Mouse (Mus musculus) intestine, embryonic 16.5 days (tissue): ENCODE data around the gene Rcan2. TPM values are rescaled to one million over a fixed set of nuclear protein-coding genes. Genes with fewer than 3 reads are reported as not detected.
A peak's percentile ranks its signal among the peaks of the same experiment; 100 is the strongest.

ENCODE experiments used
- ATAC-seq: fragments of 200-750 bp; cut with Nextera tagmentation; 2 replicates; pipeline ENCODE4 v1.8.0; 2017; ENCODE audit warnings: moderate TSS enrichment, moderate library complexity
- H3K27ac ChIP-seq: fragments of 300-500 bp; sonication (generic); 2 replicates; pipeline ENCODE4 v1.5.1; 2014; ENCODE audit warnings: mild to moderate bottlenecking, low read length
- H3K27me3 ChIP-seq: fragments of 300-500 bp; sonication (generic); replicated peaks from 2 replicates; pipeline ENCODE4 v1.6.1; 2014; ENCODE audit warnings: low read length, control low read depth, mixed read lengths; ENCODE audit not compliant: control insufficient read depth, insufficient read depth
- H3K36me3 ChIP-seq: fragments of 300-500 bp; sonication (generic); 2 replicates; pipeline ENCODE4 v1.6.1; 2014; ENCODE audit warnings: low read length, control low read depth; ENCODE audit not compliant: control insufficient read depth, insufficient read depth
- H3K4me1 ChIP-seq: fragments of 300-500 bp; sonication (generic); 2 replicates; pipeline ENCODE4 v1.6.1; 2014; ENCODE audit warnings: low read length, control low read depth, mixed read lengths; ENCODE audit not compliant: control insufficient read depth, insufficient read depth
- H3K4me2 ChIP-seq: fragments of 300-500 bp; sonication (generic); 2 replicates; pipeline ENCODE4 v1.6.1; 2014; ENCODE audit warnings: low read depth, low read length, control low read depth
- H3K4me3 ChIP-seq: fragments of 300-500 bp; sonication (generic); 2 replicates; pipeline ENCODE4 v1.5.1; 2014; ENCODE audit warnings: mild to moderate bottlenecking, low read length
- H3K9ac ChIP-seq: fragments of 300-500 bp; sonication (generic); 2 replicates; pipeline ENCODE4 v1.6.1; 2014; ENCODE audit warnings: low read depth, low read length
- H3K9me3 ChIP-seq: fragments of 300-500 bp; sonication (generic); 2 replicates; pipeline ENCODE4 v1.6.1; 2016; ENCODE audit warnings: low read length, control low read depth; ENCODE audit not compliant: control insufficient read depth
- WGBS: fragments of 180-500 bp; shearing (Covaris S2); extraction: QIAGEN DNeasy Blood & Tissue Kit; methylation state at CpG from one replicate; pipeline ENCODE4 v1.1.7; 2014; 5-methylcytosine and 5-hydroxymethylcytosine counted together
- polyA plus RNA-seq: library from polyadenylated mRNA; unstranded; fragments of >200 nt; fragmentation: Nextera tagmentation; extraction: Ambion mirVana; gene quantifications from 2 replicates; pipeline ENCODE4 v1.2.1, GENCODE M21; 2015

The Rcan2 gene
- polyA plus RNA-seq, 1 experiment from 2014 or later: 4.9 TPM

DNA sequence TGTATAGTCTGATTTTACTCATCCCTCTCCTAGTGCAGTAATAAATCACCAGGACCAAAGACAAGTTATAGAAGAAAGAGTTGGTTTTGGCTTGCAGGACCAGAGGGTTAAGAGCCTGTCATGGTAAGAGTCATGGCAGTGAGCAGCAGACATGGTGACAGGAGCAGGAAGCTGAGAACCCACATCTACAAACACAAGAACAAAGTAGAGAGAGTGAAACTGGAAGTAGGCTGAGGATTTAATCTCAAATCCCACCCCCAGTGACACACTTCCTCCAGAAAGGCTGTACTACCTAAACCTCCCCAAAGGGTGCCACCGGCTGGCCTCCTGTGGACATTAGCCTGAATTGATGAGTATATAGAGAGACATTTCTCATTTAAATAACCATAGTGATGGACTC lies 259.6 kb downstream of the Rcan2 start:
- H3K4me3 ChIP-seq: no peak overlapping the region
- 100% methylated on average over 1 of the region's 1 CpGs for WGBS
- no peaks in the 10 kb centered on the region for H3K36me3 ChIP-seq
- H3K4me2 ChIP-seq: no peak overlapping the region
- no peak overlapping the region for H3K9ac ChIP-seq
- H3K4me1 ChIP-seq: no peaks in the 10 kb centered on the region
- no peaks in the 10 kb centered on the region for H3K27me3 ChIP-seq
- no peak for ATAC-seq
- no peaks in the 10 kb centered on the region for H3K9me3 ChIP-seq
- no peak overlapping the region for H3K27ac ChIP-seq

- Histone ChIP-seq H3K9me3 (no peaks in the 10 kb centered on the region), H3K4me2 (no peak overlapping the region), H3K27me3 (no peaks in the 10 kb centered on the region), H3K4me3 (no peak overlapping the region), H3K4me1 (no peaks in the 10 kb centered on the region), H3K27ac (no peak overlapping the region), H3K9ac (no peak overlapping the region), H3K36me3 (no peaks in the 10 kb centered on the region)
- WGBS: 79% methylated on average over 5 of the region's 5 CpGs
- no peak for ATAC-seq
These were observed 260.2 kb downstream of the Rcan2 start for GRCm38 (mm10) chr17:44061289-44061890.

GRCm38 (mm10) chr17:44068876-44069275 lies 267.7 kb downstream of the Rcan2 start:
- Histone ChIP-seq H3K4me2 (no peak overlapping the region), H3K36me3 (no peaks in the 10 kb centered on the region), H3K4me3 (no peak overlapping the region), H3K4me1 (0 out of 2 replicates have a peak, but pooled peaks cover 2% of the 10 kb centered on the region), H3K9me3 (no peaks in the 10 kb centered on the region), H3K27me3 (no peaks in the 10 kb centered on the region), H3K9ac (no peak overlapping the region), H3K27ac (no peak overlapping the region)
- no peak for ATAC-seq
- whole genome bisulfite sequencing: 76% methylated on average over 6 of the region's 6 CpGs

- Histone ChIP-seq H3K4me3 (no peak overlapping the region), H3K9ac (no peak overlapping the region), H3K4me1 (0 out of 2 replicates have a peak, but pooled peaks cover 2% of the 10 kb centered on the region), H3K27ac (no peak overlapping the region), H3K9me3 (no peaks in the 10 kb centered on the region), H3K4me2 (no peak overlapping the region), H3K36me3 (no peaks in the 10 kb centered on the region), H3K27me3 (no peaks in the 10 kb centered on the region)
- peak; percentile 48; the same call in 1 of the 2 replicates for ATAC-seq
These were observed 270.5 kb downstream of the Rcan2 start for GRCm38 (mm10) chr17:44071680-44072079.

GRCm38 (mm10) chr17:44075601-44076000 lies 274.4 kb downstream of the Rcan2 start:
- 82% methylated on average over 3 of the region's 3 CpGs for WGBS
- no peak for ATAC-seq
- Histone ChIP-seq H3K36me3 (no peaks in the 10 kb centered on the region), H3K27me3 (no peaks in the 10 kb centered on the region), H3K9ac (no peak overlapping the region), H3K4me1 (peaks cover 12% of the 10 kb centered on the region; the same call in 1 of the 2 replicates), H3K4me3 (no peak overlapping the region), H3K27ac (no peak overlapping the region), H3K9me3 (no peaks in the 10 kb centered on the region), H3K4me2 (no peak overlapping the region)

GRCm38 (mm10) chr17:44076051-44076680 lies 275.0 kb downstream of the Rcan2 start:
- no peaks in the 10 kb centered on the region for H3K9me3 ChIP-seq
- WGBS: 54% methylated on average over 6 of the region's 6 CpGs

DNA sequence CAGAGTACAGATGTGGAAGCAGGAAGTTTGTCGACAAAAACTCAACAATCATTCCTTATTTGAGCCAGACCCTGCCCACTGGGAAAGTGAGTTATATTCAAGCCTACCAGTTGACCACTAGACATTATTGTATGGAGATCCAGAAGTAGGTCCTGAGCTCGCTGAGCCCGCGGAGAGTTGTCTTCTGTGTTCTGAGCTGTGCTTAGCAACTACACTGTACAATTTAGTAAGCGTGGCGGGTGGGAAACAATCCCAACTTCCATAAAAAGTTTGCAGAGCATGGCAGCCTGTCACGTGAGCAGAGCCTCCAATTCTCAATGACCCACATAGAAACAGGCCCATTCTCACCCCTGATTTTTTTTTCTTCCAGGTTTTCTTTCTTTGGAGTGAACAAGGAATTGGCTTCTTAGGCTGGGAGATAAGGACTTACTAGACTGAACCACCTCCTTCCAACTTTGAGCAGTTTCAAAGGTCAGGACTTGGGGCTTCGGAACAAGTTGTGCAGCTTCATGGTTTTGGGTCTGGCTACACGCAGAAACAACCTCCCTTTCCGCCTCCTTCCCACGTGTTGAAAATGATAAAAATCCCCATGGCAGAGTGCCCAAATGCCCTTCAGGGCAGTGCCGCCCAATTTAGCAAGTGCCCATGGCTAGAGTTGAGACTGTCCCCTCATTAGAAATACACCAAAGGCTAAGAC lies 276.1 kb downstream of the Rcan2 start:
- H3K4me3 ChIP-seq: no peak overlapping the region
- H3K9me3 ChIP-seq: no peaks in the 10 kb centered on the region
- H3K4me2 ChIP-seq: no peak overlapping the region
- 0 out of 2 replicates have a peak overlapping the region, but pooled peaks have one; percentile 34 for H3K27ac ChIP-seq
- 75% methylated on average over 12 of the region's 12 CpGs for WGBS
- H3K27me3 ChIP-seq: no peaks in the 10 kb centered on the region
- H3K9ac ChIP-seq: no peak overlapping the region
- H3K36me3 ChIP-seq: no peaks in the 10 kb centered on the region
- no peak for ATAC-seq
- peaks cover 10% of the 10 kb centered on the region; the same call in 1 of the 2 replicates for H3K4me1 ChIP-seq

More at GRCm38 (mm10) chr17:44076051-44076680, 275.0 kb downstream of the Rcan2 start:
- H3K4me3 ChIP-seq: no peak overlapping the region
- no peak overlapping the region for H3K27ac ChIP-seq
- no peaks in the 10 kb centered on the region for H3K36me3 ChIP-seq
- H3K4me1 ChIP-seq: peaks cover 12% of the 10 kb centered on the region; the same call in 1 of the 2 replicates
- no peak overlapping the region for H3K9ac ChIP-seq
- no peaks in the 10 kb centered on the region for H3K27me3 ChIP-seq
- ATAC-seq: no peak
- H3K4me2 ChIP-seq: no peak overlapping the region

DNA sequence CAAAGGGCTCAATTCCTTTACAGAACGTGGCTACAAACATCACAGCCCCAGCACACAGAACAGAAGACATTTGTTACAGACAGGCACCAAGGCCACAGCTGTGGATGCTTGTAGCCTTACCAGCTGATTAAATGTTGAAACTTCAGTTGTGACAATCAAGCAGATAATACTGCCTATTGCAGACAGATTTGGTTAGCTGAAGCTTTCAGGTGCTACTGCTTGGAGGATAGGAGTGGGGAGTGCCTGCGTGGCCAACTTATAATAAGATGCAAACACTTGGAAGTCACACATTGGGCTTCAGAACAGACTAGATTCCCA lies 276.7 kb downstream of the Rcan2 start:
- H3K9ac ChIP-seq: no peak overlapping the region
- WGBS: 71% methylated on average over 2 of the region's 2 CpGs
- peak overlapping the region; percentile 34; the same call in 1 of the 2 replicates for H3K27ac ChIP-seq
- H3K36me3 ChIP-seq: no peaks in the 10 kb centered on the region
- no peak overlapping the region for H3K4me2 ChIP-seq
- ATAC-seq: no peak
- H3K4me1 ChIP-seq: peaks cover 10% of the 10 kb centered on the region; the same call in 1 of the 2 replicates
- no peaks in the 10 kb centered on the region for H3K27me3 ChIP-seq
- H3K9me3 ChIP-seq: no peaks in the 10 kb centered on the region
- no peak overlapping the region for H3K4me3 ChIP-seq

DNA sequence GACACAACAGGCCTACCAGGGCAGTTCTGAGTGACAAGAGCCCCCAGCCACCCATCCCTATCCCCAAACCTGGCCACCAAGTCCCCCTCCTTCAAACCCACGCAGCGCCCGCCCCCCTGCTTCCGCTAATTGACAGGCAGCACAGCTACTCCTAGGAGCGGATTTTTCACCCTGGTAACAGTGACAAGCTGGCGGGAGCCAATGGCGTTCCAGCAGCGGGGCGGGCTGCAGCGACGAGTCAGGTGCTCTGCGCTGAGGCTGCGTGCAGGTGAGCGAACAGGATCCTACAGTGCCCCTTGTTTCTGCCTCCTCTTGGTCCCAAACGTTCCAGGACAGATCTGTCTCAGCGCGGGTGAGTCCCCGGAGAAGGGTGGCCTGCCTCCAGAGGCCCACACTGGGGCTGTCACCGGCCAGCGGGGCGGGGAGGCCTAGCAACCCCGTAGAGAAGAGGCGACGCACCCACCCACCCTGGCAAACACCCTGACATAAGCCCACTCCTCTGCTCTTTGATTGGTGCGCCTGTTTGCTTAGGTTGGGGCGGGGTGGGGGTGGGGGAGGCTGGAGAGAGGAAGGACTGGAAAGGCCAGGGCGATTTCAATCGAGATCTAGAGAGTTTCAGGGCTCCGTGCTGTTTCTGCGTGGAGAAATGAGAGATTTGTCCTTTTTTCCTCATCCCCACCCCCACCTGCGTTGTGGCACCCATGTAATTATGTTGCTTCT lies 277.6 kb downstream of the Rcan2 start, which contains the start of gene Enpp5:
Gene Enpp5, plus strand, starts transcription at position 183 of the 720 bp plus-strand sequence.
- peak within 1 kb of the TSS; percentile 87 for H3K9ac ChIP-seq
- H3K4me2 ChIP-seq: peak within 1 kb of the TSS; percentile 93
- no peaks in the 10 kb centered on the region for H3K9me3 ChIP-seq
- ATAC-seq: peak; percentile 97
- no peaks in the 10 kb centered on the region for H3K27me3 ChIP-seq
- H3K4me1 ChIP-seq: peaks cover 10% of the 10 kb centered on the region; the same call in 1 of the 2 replicates
- under 1% methylated on average over 31 of the region's 31 CpGs for WGBS
- peak within 1 kb of the TSS; percentile 64 for H3K4me3 ChIP-seq
- H3K36me3 ChIP-seq: no peaks in the 10 kb centered on the region
- H3K27ac ChIP-seq: peak within 1 kb of the TSS; percentile 89
